Mouse (Mus musculus): ENCODE data around the gene Rap1gap.

Gene Rap1gap

GRCm38 (mm10) chr4:137661547-137661946, 3.0 kb upstream of the Rap1gap start:
- no peak for DNase-seq (ENCODE audit: extremely low spot score)

DNA sequence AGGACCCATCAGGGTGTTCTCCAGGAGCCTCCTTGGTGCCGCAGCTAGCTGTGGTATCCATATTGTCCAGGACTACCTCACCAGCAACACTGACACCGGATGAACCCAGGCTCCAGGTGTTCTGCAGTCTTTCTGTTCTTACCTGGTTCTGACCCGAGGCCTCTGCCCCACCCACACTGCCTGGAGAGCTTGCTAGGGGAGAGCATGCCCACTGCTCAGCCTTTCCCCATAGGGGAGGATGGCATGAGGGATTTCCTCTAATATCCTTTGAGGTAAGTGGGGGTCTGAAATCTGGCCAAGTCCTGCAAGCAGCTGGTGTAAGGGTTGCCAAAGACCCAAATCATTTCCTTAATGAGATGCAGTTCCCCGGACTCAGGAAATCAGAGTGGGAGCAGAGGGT, 1.0 kb upstream of the Rap1gap start:
- no peak for DNase-seq (ENCODE audit: extremely low spot score)

- no peak for DNase-seq (ENCODE audit: extremely low spot score)
Measured at GRCm38 (mm10) chr4:137664980-137665675, 602 bp downstream of the Rap1gap start.

DNA sequence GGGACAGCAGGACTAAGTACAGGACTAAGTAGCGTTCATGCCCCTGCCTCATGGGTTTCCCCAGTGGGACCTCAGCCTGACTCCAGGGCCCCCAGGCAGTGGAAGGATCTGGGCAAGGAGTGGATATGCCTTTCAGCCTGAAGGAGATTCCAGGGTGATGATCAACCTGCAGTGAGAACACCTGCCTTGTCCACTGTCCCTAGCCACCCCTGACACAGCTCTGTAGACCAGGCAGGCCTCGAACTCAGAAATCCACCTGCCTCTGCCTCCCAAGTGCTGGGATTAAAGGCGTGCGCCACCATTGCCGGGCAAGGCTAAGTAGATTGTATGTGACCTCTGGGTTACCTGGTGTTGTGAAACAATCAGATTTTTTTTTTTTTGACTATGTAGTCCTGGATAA, 1.3 kb downstream of the Rap1gap start:
- no peak for DNase-seq (ENCODE audit: extremely low spot score)

DNA sequence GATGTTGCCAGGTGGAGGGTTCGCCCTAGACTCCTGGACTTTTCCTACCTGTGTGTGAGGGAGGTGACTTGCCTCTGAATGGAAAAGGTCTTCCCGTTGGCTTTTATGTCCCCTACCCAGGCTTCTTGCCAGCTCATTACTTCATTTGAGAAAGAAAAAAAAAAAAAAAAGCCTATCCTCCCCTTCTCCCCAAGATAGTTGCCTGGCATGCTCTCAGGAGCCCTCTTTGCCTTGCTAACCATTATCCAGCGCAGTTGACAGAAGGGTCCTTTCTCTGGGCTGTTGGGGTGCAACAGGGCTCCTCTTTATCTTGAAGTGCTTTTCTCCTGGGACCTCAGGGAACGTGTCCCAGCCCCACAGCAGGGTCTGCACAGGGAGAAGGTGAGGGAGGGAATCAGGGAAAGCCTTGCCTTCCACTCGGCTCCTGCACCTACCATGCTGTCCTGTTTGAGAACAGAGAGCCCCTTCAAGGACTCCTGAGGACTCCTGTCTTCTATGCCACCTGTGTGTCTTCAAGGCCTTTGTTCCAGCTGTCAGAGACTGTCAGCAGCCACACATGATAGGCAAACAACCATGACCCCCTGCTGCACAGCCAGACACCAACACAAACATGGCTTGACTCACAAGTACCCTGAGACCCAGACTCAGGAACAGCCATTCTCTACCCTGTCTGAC, 1.9 kb downstream of the Rap1gap start:
- DNase-seq (ENCODE audit: extremely low spot score) = no peak

DNA sequence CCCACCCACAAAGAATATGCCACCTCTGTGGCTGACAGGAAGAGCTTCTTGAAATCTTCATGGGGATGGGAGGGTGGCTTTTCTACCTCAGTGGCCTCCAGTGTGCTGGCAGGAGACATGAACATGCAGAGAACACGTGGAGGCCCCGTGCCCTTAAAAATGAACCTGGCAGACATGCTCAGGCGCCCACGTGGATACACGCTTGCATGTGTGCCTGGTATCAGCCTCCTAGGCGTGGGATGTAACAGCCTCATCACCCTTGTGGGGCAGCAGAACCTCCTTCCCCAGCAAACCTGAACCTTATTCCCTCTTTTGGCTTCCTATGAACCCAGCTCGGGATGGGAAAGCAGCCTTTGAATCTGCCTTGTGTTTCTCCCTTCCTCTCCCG, 2.4 kb downstream of the Rap1gap start:
- no peak for DNase-seq (ENCODE audit: extremely low spot score)

DNA sequence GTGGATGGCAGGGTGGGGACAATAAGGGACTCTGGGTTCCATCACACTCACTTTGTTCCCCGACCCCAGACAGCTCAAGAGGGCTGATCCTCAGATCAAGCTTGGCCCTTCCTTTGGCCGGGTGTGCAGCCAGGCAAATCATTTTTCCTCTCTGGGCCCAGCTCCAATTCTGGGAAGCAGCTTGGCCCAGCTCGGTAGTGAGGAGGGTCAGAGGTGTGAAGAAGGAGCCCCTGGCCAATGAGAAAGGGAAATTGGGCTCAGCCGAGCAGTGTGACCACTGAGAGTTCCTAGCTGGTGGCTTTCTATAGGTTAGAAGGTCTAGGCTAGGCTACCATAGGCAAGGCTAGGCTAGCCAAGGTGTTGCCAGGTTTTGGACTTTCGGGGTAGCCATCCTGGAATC, 3.2 kb downstream of the Rap1gap start:
- no peak for DNase-seq (ENCODE audit: extremely low spot score)

- no peak for DNase-seq (ENCODE audit: extremely low spot score)
Measured at GRCm38 (mm10) chr4:137671711-137672500, 7.4 kb downstream of the Rap1gap start.

DNA sequence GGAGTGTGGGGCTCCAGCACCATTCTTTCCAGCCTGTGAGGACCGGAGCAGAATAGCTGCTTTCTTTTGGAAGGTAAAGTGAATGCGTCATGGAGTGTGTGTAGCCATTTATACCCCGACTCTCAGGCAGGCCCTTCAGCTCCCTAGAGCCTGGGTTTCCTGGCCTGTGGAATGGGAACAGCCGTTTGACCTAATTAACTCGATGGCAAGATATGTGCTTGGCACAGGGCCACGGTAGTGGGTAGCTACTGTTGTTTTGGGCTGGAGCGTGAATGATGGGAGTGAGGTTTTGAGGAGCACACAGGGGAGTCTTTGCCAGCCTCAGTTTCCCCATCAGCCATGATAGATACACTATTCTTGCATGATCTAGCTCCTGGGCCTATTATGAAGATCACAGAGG, 11.0 kb downstream of the Rap1gap start:
- no peak for DNase-seq (ENCODE audit: extremely low spot score)

- peak; percentile 75 for DNase-seq (ENCODE audit: extremely low spot score)
Measured at GRCm38 (mm10) chr4:137676057-137676456, 11.5 kb downstream of the Rap1gap start.

DNA sequence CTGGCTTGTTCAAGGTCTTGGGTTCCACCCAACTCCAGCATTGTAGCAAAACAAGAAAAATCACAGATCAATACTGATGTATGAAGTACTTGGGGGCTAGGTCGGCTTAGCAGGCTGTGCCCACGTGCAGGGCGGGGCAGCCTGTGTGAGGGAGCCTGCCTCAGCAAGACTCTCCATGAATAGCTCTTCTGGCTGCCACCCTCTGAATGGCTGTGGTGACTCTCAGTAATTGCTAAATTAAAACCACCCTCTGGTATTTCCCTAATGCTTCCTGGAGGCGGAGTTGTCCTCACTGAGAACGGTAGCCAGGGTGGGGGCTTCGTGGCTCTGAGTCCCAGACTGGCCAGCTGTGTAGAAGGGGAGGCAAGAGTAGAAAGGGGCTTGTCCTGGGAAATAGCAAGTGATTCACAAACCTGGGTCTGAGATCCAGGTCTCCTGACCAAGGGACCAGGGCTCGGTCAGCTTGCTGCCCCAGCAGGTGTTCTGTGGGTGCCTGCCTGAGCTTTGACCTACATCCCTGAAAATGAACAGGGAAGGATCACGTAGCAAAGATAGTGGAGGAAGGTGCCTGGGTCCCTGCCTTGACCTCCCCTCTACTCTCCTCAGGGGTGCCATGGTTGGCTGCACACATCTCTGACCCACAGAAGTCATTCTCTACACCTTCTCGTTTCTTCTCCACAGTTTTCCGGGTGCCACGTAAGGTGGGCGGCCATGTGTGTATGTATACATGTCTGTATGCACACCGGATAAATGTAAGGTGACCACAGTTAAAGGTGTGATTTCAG, 12.4 kb downstream of the Rap1gap start:
- no peak for DNase-seq (ENCODE audit: extremely low spot score)

GRCm38 (mm10) chr4:137677906-137678305, 13.4 kb downstream of the Rap1gap start:
- DNase-seq (ENCODE audit: extremely low spot score) = no peak

GRCm38 (mm10) chr4:137678568-137678967, 14.0 kb downstream of the Rap1gap start:
- DNase-seq (ENCODE audit: extremely low spot score) = no peak

DNA sequence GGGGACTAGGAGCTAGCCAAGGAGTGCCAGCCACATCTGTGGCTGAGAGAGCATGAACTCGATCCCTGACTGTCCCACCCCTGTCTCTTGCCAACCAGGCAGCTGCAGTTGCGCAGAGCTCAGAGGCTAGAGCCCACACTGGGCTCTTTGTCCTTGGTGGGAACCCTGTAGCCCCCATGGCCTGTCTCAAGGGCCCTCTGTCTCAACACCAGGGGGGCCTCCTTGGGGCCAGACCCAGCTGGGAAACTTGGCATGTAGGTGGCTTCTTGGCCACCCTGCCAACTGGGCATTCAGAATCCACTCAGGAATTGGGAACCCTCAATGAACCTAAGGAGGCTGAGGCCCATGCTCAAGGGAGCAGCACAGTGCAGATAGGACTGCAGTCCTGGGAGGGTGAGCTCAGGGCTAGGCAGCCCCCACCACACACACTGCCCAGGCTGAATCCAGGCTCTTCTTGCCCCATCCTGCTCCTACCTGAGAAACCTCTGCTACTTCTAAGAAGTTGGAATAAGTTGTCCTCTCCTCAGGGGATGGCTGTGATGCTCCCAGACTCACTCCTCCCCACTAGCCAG, 15.5 kb downstream of the Rap1gap start:
- DNase-seq (ENCODE audit: extremely low spot score) = no peak

- no peak for DNase-seq (ENCODE audit: extremely low spot score)
Measured at GRCm38 (mm10) chr4:137680721-137681120, 16.2 kb downstream of the Rap1gap start.

GRCm38 (mm10) chr4:137681408-137682104, 17.0 kb downstream of the Rap1gap start:
- peak; percentile 19 for DNase-seq (ENCODE audit: extremely low spot score)

- DNase-seq (ENCODE audit: extremely low spot score) = peak; percentile 57
Measured at GRCm38 (mm10) chr4:137682961-137683453, 18.5 kb downstream of the Rap1gap start.

DNA sequence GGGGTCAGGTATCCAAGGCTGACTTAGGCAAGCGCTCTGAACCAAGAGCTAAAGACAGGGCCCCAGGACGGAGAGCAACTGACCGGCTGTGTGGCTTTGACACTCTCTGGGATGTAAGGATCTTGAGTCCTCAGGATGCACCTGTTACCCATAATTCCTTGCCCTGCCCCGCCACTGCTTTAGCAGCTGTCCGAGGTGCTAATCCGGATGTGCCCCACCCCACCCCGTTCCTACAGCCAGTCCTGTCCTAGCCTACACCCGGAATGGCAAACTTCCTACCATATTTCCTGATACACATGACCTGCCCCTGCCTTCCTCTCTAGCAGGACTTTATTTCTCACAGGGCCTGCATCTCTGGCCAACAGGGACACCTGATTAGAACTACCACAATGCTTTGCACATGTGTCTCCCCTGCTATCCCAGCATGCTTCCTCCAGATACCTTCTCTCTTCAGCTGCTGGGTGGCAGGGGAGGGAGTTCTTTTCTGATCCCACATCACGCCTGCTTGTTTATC, 20.4 kb downstream of the Rap1gap start:
- no peak for DNase-seq (ENCODE audit: extremely low spot score)

DNA sequence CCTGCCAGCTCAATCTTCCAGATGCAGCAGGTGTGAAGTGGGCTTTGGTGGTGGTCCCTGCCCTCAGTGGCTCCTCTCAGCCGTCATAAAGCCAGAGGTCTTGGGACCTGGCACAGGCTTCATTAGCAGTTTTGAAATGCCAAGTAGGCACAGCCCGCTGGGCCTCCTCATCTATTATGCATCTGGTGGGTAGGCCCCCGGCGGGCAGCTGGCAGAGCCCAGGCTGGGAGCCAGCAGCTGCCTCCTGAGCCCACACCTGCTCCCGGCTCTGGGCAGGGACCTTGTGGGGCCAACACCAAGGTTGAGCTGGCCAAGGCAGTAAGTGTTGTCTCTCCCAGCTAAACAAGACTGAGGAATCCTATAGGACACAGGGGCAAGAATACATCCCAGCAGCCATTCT, 21.8 kb downstream of the Rap1gap start:
- DNase-seq (ENCODE audit: extremely low spot score) = no peak

GRCm38 (mm10) chr4:137687234-137687825, 22.8 kb downstream of the Rap1gap start:
- DNase-seq (ENCODE audit: extremely low spot score) = no peak
